In the genomic region with DNA sequence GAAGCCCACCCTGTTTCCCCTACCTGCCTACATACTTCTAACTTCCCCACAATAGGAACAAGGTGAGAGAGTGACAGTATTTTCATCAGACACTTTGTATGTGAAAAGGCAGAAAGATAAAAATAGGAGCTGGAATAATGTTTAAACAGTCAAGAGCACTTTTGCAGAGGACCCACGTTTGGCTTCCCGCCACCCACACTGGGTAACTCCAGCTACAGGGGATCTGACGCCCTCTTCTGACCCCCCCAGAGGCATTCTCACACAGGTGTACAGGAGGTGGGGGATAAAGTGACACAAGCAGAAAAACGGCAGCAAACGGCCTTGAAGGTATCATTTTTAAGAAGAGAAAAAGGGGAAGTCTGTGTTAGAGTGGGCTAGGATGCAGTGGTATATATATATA, we compare ENCODE assay signal across 12 mouse cellular contexts.
"Had no signal": no experiment of that assay in that cellular context is flagged by ENCODE, and none has a peak within 500 bp of the region (broad histone marks: within the 10 kb centered on the region; RNA-seq: fewer than 3 reads in every experiment).

No protein-coding gene starts in this region.

- H3K36me3 ChIP-seq: intestine, embryonic 15.5 days; kidney, embryonic 15.5 days had no signal

- H3K27ac ChIP-seq: intestine, embryonic 15.5 days; kidney, embryonic 15.5 days; liver, embryonic 14.5 days had no signal

- ATAC-seq: intestine, embryonic 15.5 days; liver, postnatal 0 days had no signal

- H3K9me3 ChIP-seq: intestine, embryonic 15.5 days; kidney, embryonic 15.5 days had no signal

- H3K4me2 ChIP-seq: intestine, embryonic 15.5 days; kidney, embryonic 15.5 days; liver, embryonic 11.5 days; midbrain, embryonic 11.5 days had no signal

- H3K4me3 ChIP-seq: intestine, embryonic 15.5 days; kidney, embryonic 15.5 days had no signal

- DNase-seq: kidney, adult 11 months; kidney, adult 8-10 months; kidney, postnatal 10 days; kidney, postnatal 36 days; liver, postnatal 0 days; midbrain, embryonic 14.5 days; thymus, postnatal 25 days had no signal

- H3K9ac ChIP-seq: intestine, embryonic 15.5 days; kidney, embryonic 15.5 days; liver, embryonic 14.5 days; liver, postnatal 0 days had no signal

- H3K27me3 ChIP-seq: intestine, embryonic 15.5 days; kidney, embryonic 15.5 days had no signal
